Mouse (Mus musculus) macrophage (primary cell): ENCODE measurements around the gene Vti1a. TPM values are rescaled to one million over a fixed set of nuclear protein-coding genes. Genes with fewer than 3 reads are reported as not detected.

ENCODE experiments used
- H3K27ac ChIP-seq: fragments of 350-480 bp; formaldehyde crosslinking; 2 replicates; pipeline ENCODE4 v1.9.0; 2021
- H3K36me3 ChIP-seq: fragments of 350-480 bp; formaldehyde crosslinking; 2 replicates; pipeline ENCODE4 v1.9.0; 2021; ENCODE audit errors: inconsistent target
- H3K4me3 ChIP-seq: fragments of 350-480 bp; formaldehyde crosslinking; 2 replicates; pipeline ENCODE4 v1.9.0; 2021; ENCODE audit errors: inconsistent target
- H3K79me2 ChIP-seq: fragments of 350-480 bp; formaldehyde crosslinking; 2 replicates; pipeline ENCODE4 v1.9.0; 2021; ENCODE audit errors: inconsistent target
- WGBS: methylation state at CpG from one replicate; pipeline ENCODE4 v1.1.7; 2026; ENCODE audit warnings: inconsistent platforms; ENCODE audit not compliant: missing documents; 5-methylcytosine and 5-hydroxymethylcytosine counted together
- polyA plus RNA-seq: library from polyadenylated mRNA; stranded (reverse); fragments of 250-400 nt; gene quantifications from 3 replicates; pipeline ENCODE4 v1.2.4, GENCODE M21; 2018; ENCODE audit warnings: inconsistent platforms

The Vti1a gene
- polyA plus RNA-seq, 1 experiment from 2014 or later, result 41.8 TPM

GRCm38 (mm10) chr19:55524385-55524784, 208.3 kb downstream of the Vti1a start:
- H3K27ac ChIP-seq, result no peak overlapping the region
- no peaks in the 10 kb centered on the region for H3K36me3 ChIP-seq
- H3K79me2 ChIP-seq, result no peaks in the 10 kb centered on the region
- WGBS, result 95% methylated on average over 7 of the region's 7 CpGs
- no peak overlapping the region for H3K4me3 ChIP-seq

- Histone ChIP-seq H3K27ac (no peak overlapping the region), H3K4me3 (no peak overlapping the region), H3K79me2 (no peaks in the 10 kb centered on the region), H3K36me3 (no peaks in the 10 kb centered on the region)
- 100% methylated on average over 3 of the region's 3 CpGs for WGBS
Observed at GRCm38 (mm10) chr19:55525056-55525455, 209.0 kb downstream of the Vti1a start.

DNA sequence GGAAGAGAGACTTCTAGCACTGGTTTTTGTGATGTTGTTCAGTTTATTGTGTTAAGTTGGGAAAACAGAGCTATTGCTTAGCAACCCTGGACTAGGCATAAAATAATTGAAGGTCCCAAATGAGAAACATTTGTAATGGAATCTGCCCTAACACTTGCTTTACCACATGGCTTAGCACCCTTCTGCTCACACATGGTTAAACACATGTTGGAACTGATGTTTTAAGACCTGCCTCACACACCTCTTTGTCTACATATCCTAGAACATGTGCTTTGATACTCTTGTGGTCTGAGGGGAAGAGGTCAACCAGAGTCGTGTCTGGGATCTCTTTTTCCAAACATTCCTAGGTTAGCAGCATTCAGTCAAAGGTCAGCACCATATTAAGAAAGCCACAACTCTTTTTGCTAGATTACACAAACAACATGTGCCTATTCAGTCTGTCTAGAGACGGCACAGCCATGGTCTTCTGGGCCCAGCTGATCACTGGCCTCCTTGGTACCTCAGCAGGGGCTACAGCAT, 210.7 kb downstream of the Vti1a start:
- 100% methylated on average over 2 of the region's 2 CpGs for WGBS
- Histone ChIP-seq H3K27ac (no peak overlapping the region), H3K36me3 (no peaks in the 10 kb centered on the region), H3K79me2 (no peaks in the 10 kb centered on the region), H3K4me3 (no peak overlapping the region)

GRCm38 (mm10) chr19:55530041-55530440, 213.9 kb downstream of the Vti1a start:
- no peaks in the 10 kb centered on the region for H3K36me3 ChIP-seq
- no peak overlapping the region for H3K27ac ChIP-seq
- 84% methylated on average over 3 of the region's 3 CpGs for WGBS
- no peaks in the 10 kb centered on the region for H3K79me2 ChIP-seq
- no peak overlapping the region for H3K4me3 ChIP-seq

- Histone ChIP-seq H3K79me2 (no peaks in the 10 kb centered on the region), H3K4me3 (no peak overlapping the region)
- WGBS, result 100% methylated on average over 3 of the region's 3 CpGs
Observed at GRCm38 (mm10) chr19:55532681-55533080, 216.6 kb downstream of the Vti1a start.

DNA sequence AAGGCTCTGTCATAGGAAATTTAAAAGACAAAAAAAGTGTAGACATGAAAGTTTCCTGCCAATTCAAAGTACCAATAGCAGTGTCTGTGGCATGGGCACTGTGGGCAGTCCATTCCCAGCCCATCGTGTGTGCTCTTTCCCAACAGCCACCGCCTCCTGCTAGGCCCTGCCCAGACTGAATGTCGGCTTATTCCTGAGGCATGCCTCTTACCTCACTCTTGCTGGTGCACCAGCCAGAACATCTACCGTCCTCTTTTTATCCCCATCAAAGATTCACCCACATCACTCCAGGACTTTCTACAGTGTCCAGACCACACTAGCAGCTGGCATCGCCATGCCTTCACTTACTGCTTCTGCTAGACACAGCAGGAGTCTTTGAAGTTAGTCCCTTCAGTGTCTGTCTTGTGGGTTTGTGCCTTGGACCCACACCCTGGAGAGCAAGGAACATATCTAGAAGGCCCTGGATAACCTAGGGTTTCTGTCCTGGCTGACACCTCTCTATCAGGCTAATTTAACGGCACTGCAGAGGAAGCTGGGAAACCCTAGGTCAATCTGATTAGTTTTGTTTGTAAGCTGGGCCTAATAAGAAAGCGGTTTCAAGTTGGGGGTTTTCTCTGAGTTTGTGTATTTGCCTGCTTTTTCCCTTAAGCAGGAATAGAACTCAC, 220.3 kb downstream of the Vti1a start:
- no peak overlapping the region for H3K27ac ChIP-seq
- H3K4me3 ChIP-seq, result no peak overlapping the region
- no peaks in the 10 kb centered on the region for H3K36me3 ChIP-seq
- whole genome bisulfite sequencing, result 96% methylated on average over 7 of the region's 7 CpGs
- no peaks in the 10 kb centered on the region for H3K79me2 ChIP-seq

More at GRCm38 (mm10) chr19:55532681-55533080, 216.6 kb downstream of the Vti1a start:
- Histone ChIP-seq H3K27ac (no peak overlapping the region), H3K36me3 (no peaks in the 10 kb centered on the region)

DNA sequence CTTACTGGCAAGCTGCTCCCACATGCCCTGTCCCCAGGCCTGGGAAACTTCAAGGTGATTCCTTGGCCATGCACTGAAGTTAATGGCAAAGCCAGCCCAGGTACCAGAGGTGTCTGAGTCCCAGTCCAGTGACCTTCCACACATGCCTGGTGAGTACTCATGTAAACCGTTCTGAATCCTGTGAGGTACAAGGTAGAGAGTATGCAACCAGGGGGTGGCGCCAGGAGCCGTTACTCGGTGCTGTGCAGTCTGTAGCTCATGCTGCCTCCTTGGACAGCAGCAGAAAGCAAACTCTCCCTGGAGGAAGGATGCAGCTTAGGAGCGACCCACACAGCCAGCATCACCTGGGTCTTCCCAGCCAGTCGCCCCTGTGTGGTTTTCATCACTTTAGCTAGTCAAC, 221.6 kb downstream of the Vti1a start:
- H3K36me3 ChIP-seq, result no peaks in the 10 kb centered on the region
- 77% methylated on average over 6 of the region's 6 CpGs for WGBS
- H3K27ac ChIP-seq, result no peak overlapping the region
- H3K4me3 ChIP-seq, result no peak overlapping the region
- no peaks in the 10 kb centered on the region for H3K79me2 ChIP-seq

- H3K27ac ChIP-seq, result no peak overlapping the region
- no peak overlapping the region for H3K4me3 ChIP-seq
- no peaks in the 10 kb centered on the region for H3K36me3 ChIP-seq
- no peaks in the 10 kb centered on the region for H3K79me2 ChIP-seq
- 94% methylated on average over 5 of the region's 5 CpGs for WGBS
Observed at GRCm38 (mm10) chr19:55541641-55542040, 225.5 kb downstream of the Vti1a start.

DNA sequence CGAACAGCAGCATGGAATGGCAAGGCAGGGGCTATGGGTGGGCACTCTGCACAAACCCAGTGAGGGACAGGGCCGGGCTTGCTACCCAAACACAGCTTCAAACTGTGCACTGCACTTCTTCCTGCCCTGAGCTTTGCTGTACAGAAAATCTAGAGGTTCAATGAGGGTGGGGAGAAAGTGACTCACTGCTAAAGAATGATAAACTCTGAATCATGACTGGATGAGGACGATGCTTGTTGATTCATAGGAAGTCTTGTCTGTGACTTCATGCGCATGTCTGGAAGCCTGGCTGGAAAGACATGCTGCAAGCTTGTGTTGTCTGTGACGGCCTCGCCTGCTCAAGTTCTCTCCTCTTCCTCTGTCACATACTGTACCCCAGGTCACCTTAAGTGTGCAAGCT, 226.4 kb downstream of the Vti1a start:
- no peak overlapping the region for H3K27ac ChIP-seq
- H3K36me3 ChIP-seq, result no peaks in the 10 kb centered on the region
- 78% methylated on average over 6 of the region's 6 CpGs for WGBS
- no peak overlapping the region for H3K4me3 ChIP-seq
- H3K79me2 ChIP-seq, result no peaks in the 10 kb centered on the region

DNA sequence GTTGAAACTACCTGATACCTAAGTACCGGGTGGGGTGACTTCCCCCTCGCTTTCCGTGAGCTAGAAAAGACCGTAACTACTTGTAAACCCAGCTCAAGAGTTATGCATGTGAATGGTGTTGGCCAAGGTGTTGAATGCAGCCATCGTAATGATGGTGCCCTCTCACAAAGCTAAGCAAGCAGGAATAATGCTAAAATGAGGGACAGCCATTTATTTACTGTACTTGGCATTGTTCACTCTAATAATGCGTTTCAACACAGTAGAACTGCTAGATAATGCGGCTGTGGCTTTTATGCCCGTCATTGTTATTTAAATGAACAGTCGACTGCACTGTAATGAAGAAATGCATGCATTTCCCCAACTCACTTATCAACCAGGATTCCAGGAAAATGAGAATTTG, 227.1 kb downstream of the Vti1a start:
- no peaks in the 10 kb centered on the region for H3K36me3 ChIP-seq
- no peak overlapping the region for H3K4me3 ChIP-seq
- 93% methylated on average over 9 of the region's 9 CpGs for WGBS
- H3K79me2 ChIP-seq, result no peaks in the 10 kb centered on the region
- H3K27ac ChIP-seq, result no peak overlapping the region

GRCm38 (mm10) chr19:55544498-55544897, 228.4 kb downstream of the Vti1a start:
- 18% methylated on average over 5 of the region's 5 CpGs for WGBS
- Histone ChIP-seq H3K36me3 (no peaks in the 10 kb centered on the region), H3K79me2 (no peaks in the 10 kb centered on the region), H3K27ac (no peak overlapping the region), H3K4me3 (no peak overlapping the region)

- Histone ChIP-seq H3K79me2 (no peaks in the 10 kb centered on the region), H3K4me3 (no peak overlapping the region), H3K36me3 (no peaks in the 10 kb centered on the region), H3K27ac (no peak overlapping the region)
- WGBS, result 64% methylated on average over 9 of the region's 9 CpGs
Observed at GRCm38 (mm10) chr19:55545529-55545928, 229.4 kb downstream of the Vti1a start.

DNA sequence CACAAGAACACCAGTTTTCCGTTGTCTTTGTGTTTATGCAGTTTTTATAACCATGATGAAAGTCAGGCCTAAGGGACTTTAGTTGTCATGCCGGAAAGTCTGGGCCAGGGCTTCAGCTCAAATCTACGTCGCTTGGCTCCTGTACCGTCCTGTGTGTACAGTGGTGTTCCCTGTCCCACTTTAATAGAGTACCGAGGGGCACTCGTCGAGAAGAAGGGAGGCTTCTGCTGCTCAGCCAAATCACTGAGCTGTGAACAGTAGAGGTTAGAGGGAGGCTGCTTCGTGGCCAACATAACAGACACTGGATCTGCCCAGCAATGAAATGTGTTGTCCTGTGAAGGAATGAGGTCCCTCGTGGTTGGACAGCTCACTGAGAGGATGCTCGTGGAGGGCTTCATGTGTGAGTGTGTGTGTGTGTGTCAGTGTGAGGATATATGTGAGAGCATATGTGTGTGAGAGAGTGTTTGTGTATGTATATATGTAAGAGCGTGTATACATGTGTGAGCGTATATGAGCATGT, 230.0 kb downstream of the Vti1a start:
- Histone ChIP-seq H3K27ac (no peak overlapping the region), H3K79me2 (no peaks in the 10 kb centered on the region), H3K36me3 (no peaks in the 10 kb centered on the region), H3K4me3 (no peak overlapping the region)
- 89% methylated on average over 13 of the region's 13 CpGs for WGBS

DNA sequence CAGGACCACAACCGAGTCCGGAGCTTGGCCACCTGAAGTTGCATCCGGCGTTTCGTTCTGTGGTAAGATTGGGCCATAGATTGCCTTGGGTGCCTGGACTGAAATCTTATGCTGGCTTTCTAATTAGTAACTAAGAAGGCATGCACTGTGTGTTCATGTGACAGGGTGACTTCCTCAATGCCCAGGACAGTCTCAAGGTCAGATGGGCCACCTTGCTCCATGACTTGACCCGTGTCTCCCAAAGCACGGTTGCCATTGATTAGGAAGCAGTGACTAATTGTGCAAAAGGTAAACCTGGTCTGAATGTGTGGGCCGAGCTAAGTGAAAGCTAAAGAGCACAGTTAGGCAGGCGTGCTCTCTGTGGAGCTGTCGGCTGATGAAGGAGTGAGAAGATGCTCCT, 232.1 kb downstream of the Vti1a start:
- WGBS, result 82% methylated on average over 10 of the region's 10 CpGs
- Histone ChIP-seq H3K36me3 (no peaks in the 10 kb centered on the region), H3K27ac (no peak overlapping the region), H3K4me3 (no peak overlapping the region), H3K79me2 (no peaks in the 10 kb centered on the region)

GRCm38 (mm10) chr19:55548656-55549055, 232.6 kb downstream of the Vti1a start:
- Histone ChIP-seq H3K4me3 (no peak overlapping the region), H3K36me3 (no peaks in the 10 kb centered on the region), H3K27ac (no peak overlapping the region), H3K79me2 (no peaks in the 10 kb centered on the region)
- 35% methylated on average over 9 of the region's 10 CpGs for WGBS
